Mouse (Mus musculus): Measurements from ENCODE around the gene Siah1b. TPM values are rescaled to one million over a fixed set of nuclear protein-coding genes. Genes with fewer than 3 reads are reported as not detected.
A peak's percentile ranks its signal among the peaks of the same experiment; 100 is the strongest.

Gene Siah1b
- 27.8 and 29.0 TPM in 2 replicates for polyA plus RNA-seq (2015; fragmentation: Nextera tagmentation; extraction: Ambion mirVana)

DNA sequence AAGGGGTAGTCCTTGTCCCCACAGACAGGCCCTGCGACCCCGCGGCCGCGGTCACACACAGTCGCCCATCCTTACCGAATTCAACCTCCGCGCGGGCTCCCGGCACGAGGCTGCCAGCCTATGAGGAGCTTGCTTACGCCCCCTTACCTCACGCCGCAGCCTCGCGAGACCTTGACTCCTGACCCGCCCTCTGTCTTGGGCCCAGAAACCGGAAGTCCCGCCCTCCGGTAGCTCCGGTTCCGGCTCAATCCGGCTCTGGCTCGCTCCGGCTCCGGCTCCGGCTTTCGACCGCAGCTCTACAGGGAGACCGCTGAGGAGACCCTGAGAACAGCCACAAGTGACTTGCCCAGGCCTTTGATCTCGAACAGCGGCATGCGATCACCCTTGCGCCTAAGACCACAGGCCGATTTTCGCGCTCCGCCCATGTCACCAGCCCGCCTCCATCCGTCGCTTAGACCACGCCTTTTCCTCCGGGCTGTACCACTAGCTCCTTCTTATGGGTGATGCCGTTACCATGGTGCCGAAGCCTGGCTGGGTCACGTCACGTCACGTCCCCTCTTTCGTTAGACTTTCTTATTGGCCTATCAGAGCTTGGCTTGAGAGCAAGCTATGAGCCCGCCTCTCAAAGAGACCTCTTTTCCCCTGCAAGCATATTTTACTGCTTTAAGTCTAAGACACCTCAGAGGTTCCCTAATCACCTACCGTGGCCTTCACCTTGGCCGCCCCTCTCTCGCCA is at the start of gene Siah1b:
Siah1b (minus strand) TSS at position 454 of the 736 bp plus-strand sequence.
- H3K4me3 ChIP-seq, result peak within 1 kb of the TSS; percentile 60
- peak; percentile 99 for ATAC-seq (ENCODE audit: low FRiP score, low read depth)
- H3K27me3 ChIP-seq, result peaks cover 23% of the 10 kb centered on the region; the same call in 1 of the 2 replicates
- H3K9me3 ChIP-seq, result no peaks in the 10 kb centered on the region
- peak within 1 kb of the TSS; percentile 68 for H3K9ac ChIP-seq
- H3K4me2 ChIP-seq (replicated peaks), result peak within 1 kb of the TSS; percentile 70
- H3K4me1 ChIP-seq, result peaks cover 7% of the 10 kb centered on the region; the same call in 1 of the 2 replicates
- WGBS, result 25% methylated on average over 54 of the region's 54 CpGs
- H3K36me3 ChIP-seq, result peaks cover 10% of the 10 kb centered on the region; the same call in 1 of the 2 replicates
- peak within 1 kb of the TSS; percentile 65; the same call in 1 of the 2 replicates for H3K27ac ChIP-seq

DNA sequence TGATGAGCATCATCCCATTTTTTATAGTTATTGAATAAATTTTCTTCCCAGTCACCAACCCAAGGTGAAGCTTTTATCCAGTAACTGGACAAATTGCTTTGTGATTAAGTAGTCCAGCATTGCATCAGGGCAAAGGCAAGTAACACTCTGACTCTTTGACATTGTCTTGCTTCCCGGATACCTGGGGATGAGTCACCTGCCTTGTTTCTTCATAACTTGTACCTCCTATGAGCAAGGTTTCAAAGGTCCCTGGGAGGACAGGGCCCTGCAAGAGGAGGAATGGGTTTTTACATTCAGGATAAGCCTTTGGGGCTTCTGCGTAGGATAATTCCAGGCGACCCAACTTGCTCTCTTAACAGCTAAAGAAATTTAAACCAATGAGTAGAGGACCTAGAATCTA is 47.6 kb upstream of the Siah1b start:
- H3K27me3 ChIP-seq, result peaks cover 27% of the 10 kb centered on the region
- 88% methylated on average over 3 of the region's 3 CpGs for WGBS
- H3K36me3 ChIP-seq, result no peaks in the 10 kb centered on the region
- H3K4me2 ChIP-seq (replicated peaks), result no peak overlapping the region
- ATAC-seq (ENCODE audit: low FRiP score, low read depth), result no peak
- H3K27ac ChIP-seq, result no peak overlapping the region
- H3K4me1 ChIP-seq, result no peaks in the 10 kb centered on the region
- H3K4me3 ChIP-seq, result no peak overlapping the region
- no peak overlapping the region for H3K9ac ChIP-seq
- H3K9me3 ChIP-seq, result no peaks in the 10 kb centered on the region

DNA sequence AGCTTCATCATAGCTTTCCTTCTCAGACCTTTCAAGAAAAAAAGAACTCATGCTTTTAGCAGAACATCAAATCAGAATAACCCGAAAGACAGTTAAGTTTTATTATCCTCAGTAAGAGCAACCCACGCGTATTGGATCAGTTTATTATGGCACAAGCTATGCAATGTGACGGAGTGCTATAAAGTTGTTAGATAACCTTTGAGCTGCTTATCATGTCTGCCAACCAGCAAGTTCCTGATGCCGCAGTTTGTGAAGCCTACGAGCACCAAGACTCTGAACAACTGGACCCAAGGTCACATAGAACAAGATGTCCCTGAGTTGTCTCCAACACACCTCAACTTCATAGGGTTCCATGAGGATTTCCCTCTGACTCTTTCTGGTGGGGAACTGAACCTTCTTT is 37.5 kb upstream of the Siah1b start:
- Histone ChIP-seq H3K9me3 (no peaks in the 10 kb centered on the region), H3K4me2 (replicated peaks) (no peak overlapping the region), H3K27ac (no peak overlapping the region), H3K27me3 (peaks cover 15% of the 10 kb centered on the region; the same call in 1 of the 2 replicates), H3K36me3 (no peaks in the 10 kb centered on the region), H3K9ac (no peak overlapping the region), H3K4me1 (no peaks in the 10 kb centered on the region), H3K4me3 (no peak overlapping the region)
- 85% methylated on average over 6 of the region's 6 CpGs for WGBS
- no peak for ATAC-seq (ENCODE audit: low FRiP score, low read depth)

GRCm38 (mm10) chrX:164111146-164111545 is 34.9 kb upstream of the Siah1b start:
- no peak overlapping the region for H3K4me2 ChIP-seq (replicated peaks)
- WGBS, result 81% methylated on average over 3 of the region's 3 CpGs
- H3K9me3 ChIP-seq, result no peaks in the 10 kb centered on the region
- H3K9ac ChIP-seq, result no peak overlapping the region
- no peak overlapping the region for H3K27ac ChIP-seq
- no peak for ATAC-seq (ENCODE audit: low FRiP score, low read depth)
- no peaks in the 10 kb centered on the region for H3K36me3 ChIP-seq
- H3K4me3 ChIP-seq, result no peak overlapping the region
- H3K4me1 ChIP-seq, result no peaks in the 10 kb centered on the region
- H3K27me3 ChIP-seq, result peaks cover 15% of the 10 kb centered on the region; the same call in 1 of the 2 replicates

DNA sequence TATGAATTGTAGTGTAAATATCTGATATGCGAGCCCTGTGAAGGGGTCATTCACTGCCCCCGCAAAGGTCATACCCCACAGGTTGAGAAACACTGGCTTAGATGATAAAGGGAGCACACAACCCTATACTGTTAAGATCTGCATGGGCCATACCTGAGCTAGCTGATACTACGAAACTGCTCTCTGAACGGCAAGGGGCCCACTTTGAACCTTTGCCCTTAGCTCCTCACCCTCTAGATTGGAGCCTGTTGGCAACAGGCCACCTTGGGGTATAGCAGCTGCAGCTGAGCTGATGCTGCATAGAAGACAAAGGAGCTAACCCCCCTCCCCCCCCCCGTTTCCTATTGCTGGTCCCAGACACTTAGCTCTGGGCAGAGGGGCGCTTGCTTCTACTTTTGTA is 26.4 kb upstream of the Siah1b start:
- Histone ChIP-seq H3K9ac (no peak overlapping the region), H3K4me2 (replicated peaks) (no peak overlapping the region), H3K27ac (no peak overlapping the region), H3K4me1 (no peaks in the 10 kb centered on the region), H3K9me3 (no peaks in the 10 kb centered on the region), H3K36me3 (no peaks in the 10 kb centered on the region), H3K27me3 (peaks cover 18% of the 10 kb centered on the region; the same call in 1 of the 2 replicates), H3K4me3 (no peak overlapping the region)
- 67% methylated on average over 6 of the region's 6 CpGs for WGBS
- ATAC-seq (ENCODE audit: low FRiP score, low read depth), result no peak

GRCm38 (mm10) chrX:164102198-164102597 is 25.9 kb upstream of the Siah1b start:
- H3K4me1 ChIP-seq, result no peaks in the 10 kb centered on the region
- peaks cover 18% of the 10 kb centered on the region; the same call in 1 of the 2 replicates for H3K27me3 ChIP-seq
- no peak overlapping the region for H3K4me2 ChIP-seq (replicated peaks)
- WGBS, result 91% methylated on average over 7 of the region's 7 CpGs
- H3K36me3 ChIP-seq, result no peaks in the 10 kb centered on the region
- no peak overlapping the region for H3K27ac ChIP-seq
- no peak overlapping the region for H3K9ac ChIP-seq
- no peak overlapping the region for H3K4me3 ChIP-seq
- ATAC-seq (ENCODE audit: low FRiP score, low read depth), result no peak
- no peaks in the 10 kb centered on the region for H3K9me3 ChIP-seq

DNA sequence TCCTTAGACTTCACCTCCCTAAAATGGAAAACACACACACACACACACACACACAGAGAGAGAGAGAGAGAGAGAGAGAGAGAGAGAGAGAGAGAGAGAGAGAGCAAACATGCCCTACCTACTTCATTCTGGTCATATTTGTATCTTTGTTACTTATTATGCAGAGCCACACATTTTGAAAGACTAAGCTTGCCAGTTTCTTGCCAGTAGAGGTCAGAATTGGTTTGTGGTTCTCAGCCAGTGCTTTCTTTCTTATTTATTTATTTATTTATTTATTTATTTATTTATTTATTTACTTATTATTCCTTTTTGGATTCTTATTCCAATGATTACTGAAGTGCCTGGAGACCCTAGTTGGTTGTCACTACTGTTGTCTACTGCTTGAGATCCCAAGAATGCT is 25.2 kb upstream of the Siah1b start:
- H3K27me3 ChIP-seq, result peaks cover 18% of the 10 kb centered on the region; the same call in 1 of the 2 replicates
- H3K36me3 ChIP-seq, result no peaks in the 10 kb centered on the region
- no peaks in the 10 kb centered on the region for H3K9me3 ChIP-seq
- no peak overlapping the region for H3K9ac ChIP-seq
- H3K4me2 ChIP-seq (replicated peaks), result no peak overlapping the region
- H3K4me1 ChIP-seq, result no peaks in the 10 kb centered on the region
- no peak for ATAC-seq (ENCODE audit: low FRiP score, low read depth)
- no peak overlapping the region for H3K27ac ChIP-seq
- no peak overlapping the region for H3K4me3 ChIP-seq

- H3K27ac ChIP-seq, result no peak overlapping the region
- no peaks in the 10 kb centered on the region for H3K9me3 ChIP-seq
- no peaks in the 10 kb centered on the region for H3K36me3 ChIP-seq
- H3K27me3 ChIP-seq, result peaks cover 28% of the 10 kb centered on the region; the same call in 1 of the 2 replicates
- ATAC-seq (ENCODE audit: low FRiP score, low read depth), result no peak
- no peaks in the 10 kb centered on the region for H3K4me1 ChIP-seq
- H3K4me2 ChIP-seq (replicated peaks), result no peak overlapping the region
- WGBS, result 85% methylated on average over 2 of the region's 2 CpGs
- H3K9ac ChIP-seq, result no peak overlapping the region
- no peak overlapping the region for H3K4me3 ChIP-seq
Observed at GRCm38 (mm10) chrX:164095838-164096237, 19.5 kb upstream of the Siah1b start.

- H3K4me2 ChIP-seq (replicated peaks), result no peak overlapping the region
- no peaks in the 10 kb centered on the region for H3K9me3 ChIP-seq
- peaks cover 44% of the 10 kb centered on the region for H3K27me3 ChIP-seq
- no peak overlapping the region for H3K4me3 ChIP-seq
- 90% methylated on average over 5 of the region's 5 CpGs for WGBS
- no peaks in the 10 kb centered on the region for H3K4me1 ChIP-seq
- no peaks in the 10 kb centered on the region for H3K36me3 ChIP-seq
- no peak overlapping the region for H3K27ac ChIP-seq
- no peak for ATAC-seq (ENCODE audit: low FRiP score, low read depth)
- H3K9ac ChIP-seq, result no peak overlapping the region
Observed at GRCm38 (mm10) chrX:164093435-164093834, 17.1 kb upstream of the Siah1b start.

GRCm38 (mm10) chrX:164092300-164093169 is 16.2 kb upstream of the Siah1b start:
- ATAC-seq (ENCODE audit: low FRiP score, low read depth), result peak; percentile 72; the same call in 1 of the 2 replicates
- WGBS, result 42% methylated on average over 7 of the region's 7 CpGs
- no peak overlapping the region for H3K9ac ChIP-seq
- no peak overlapping the region for H3K4me3 ChIP-seq
- no peak overlapping the region for H3K27ac ChIP-seq
- H3K4me1 ChIP-seq, result no peaks in the 10 kb centered on the region
- no peaks in the 10 kb centered on the region for H3K36me3 ChIP-seq
- H3K27me3 ChIP-seq, result peaks cover 47% of the 10 kb centered on the region
- no peak overlapping the region for H3K4me2 ChIP-seq (replicated peaks)
- H3K9me3 ChIP-seq, result no peaks in the 10 kb centered on the region

DNA sequence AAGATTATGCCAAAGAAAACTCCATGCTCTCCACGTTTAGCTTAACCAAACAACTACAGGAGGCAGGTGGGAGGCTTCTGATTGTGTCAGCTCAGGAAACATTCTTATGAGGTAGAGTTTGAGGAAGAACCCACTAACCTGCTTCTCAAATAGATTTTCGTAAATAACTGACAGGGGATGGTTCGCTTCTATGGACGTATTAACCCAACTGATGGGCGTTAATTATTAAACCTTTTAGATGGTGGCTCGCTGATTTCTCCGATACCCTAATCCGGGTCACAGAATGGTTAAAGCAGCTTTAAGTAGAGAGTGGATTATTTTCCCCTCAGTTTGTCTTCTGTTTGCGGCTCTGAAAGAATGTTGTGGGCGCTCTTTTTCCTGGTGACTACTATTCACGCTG is 13.6 kb upstream of the Siah1b start:
- WGBS, result 80% methylated on average over 11 of the region's 11 CpGs
- H3K4me3 ChIP-seq, result no peak overlapping the region
- H3K9me3 ChIP-seq, result no peaks in the 10 kb centered on the region
- peaks cover 40% of the 10 kb centered on the region for H3K27me3 ChIP-seq
- H3K4me2 ChIP-seq (replicated peaks), result no peak overlapping the region
- no peak overlapping the region for H3K27ac ChIP-seq
- H3K36me3 ChIP-seq, result no peaks in the 10 kb centered on the region
- no peak overlapping the region for H3K9ac ChIP-seq
- no peaks in the 10 kb centered on the region for H3K4me1 ChIP-seq
- no peak for ATAC-seq (ENCODE audit: low FRiP score, low read depth)

DNA sequence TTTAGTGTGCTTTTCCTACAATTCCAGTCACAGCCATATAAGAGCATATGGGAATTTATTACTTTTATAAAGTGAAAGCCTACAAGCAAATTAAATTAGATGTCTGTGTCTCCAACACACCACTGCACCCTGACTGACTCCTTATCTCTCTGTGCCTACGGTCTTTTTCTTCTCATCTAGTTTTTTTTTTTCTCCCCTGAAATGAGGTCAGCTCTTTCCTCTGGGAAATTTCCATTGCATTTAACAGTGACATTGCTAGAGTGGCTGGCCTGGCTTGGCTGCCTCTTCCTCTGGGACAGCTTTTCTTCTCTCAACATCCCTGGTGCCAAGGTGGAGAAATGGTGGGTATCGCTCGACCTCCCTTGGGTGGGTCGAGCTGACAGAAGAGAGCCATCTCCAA is 12.3 kb upstream of the Siah1b start, which contains the start of gene Cltrn:
Cltrn (plus strand) TSS at position 249 of the 400 bp plus-strand sequence.
- WGBS, result 81% methylated on average over 4 of the region's 4 CpGs
- H3K9me3 ChIP-seq, result no peaks in the 10 kb centered on the region
- H3K4me3 ChIP-seq, result no peak within 1 kb of the TSS
- no peak within 1 kb of the TSS for H3K9ac ChIP-seq
- no peak for ATAC-seq (ENCODE audit: low FRiP score, low read depth)
- H3K27me3 ChIP-seq, result peaks cover 37% of the 10 kb centered on the region
- no peak within 1 kb of the TSS for H3K27ac ChIP-seq
- no peaks in the 10 kb centered on the region for H3K36me3 ChIP-seq
- H3K4me1 ChIP-seq, result no peaks in the 10 kb centered on the region
- no peak within 1 kb of the TSS for H3K4me2 ChIP-seq (replicated peaks)

Measured in limb, embryonic 13.5 days (tissue).